Mouse (Mus musculus) liver, embryonic 16.5 days (tissue): Measurements from ENCODE around the gene Cort. TPM values are rescaled to one million over a fixed set of nuclear protein-coding genes. Genes with fewer than 3 reads are reported as not detected.

Experiments
- ATAC-seq: fragments of 200-750 bp; cut with Nextera tagmentation; 2 replicates; pipeline ENCODE4 v1.8.0; 2017; ENCODE audit warnings: low read depth, mild to moderate bottlenecking, moderate number of reproducible peaks, moderate library complexity
- H3K27ac ChIP-seq: fragments of 300-500 bp; sonication (generic); 2 replicates; pipeline ENCODE4 v1.5.1; 2014; ENCODE audit warnings: mild to moderate bottlenecking, low read length
- H3K27me3 ChIP-seq: fragments of 300-500 bp; sonication (generic); 2 replicates; pipeline ENCODE4 v1.6.1; 2014; ENCODE audit warnings: low read depth, low read length, mixed read lengths; ENCODE audit not compliant: control insufficient read depth, insufficient read depth
- H3K36me3 ChIP-seq: fragments of 300-500 bp; sonication (generic); 2 replicates; pipeline ENCODE4 v1.6.1; 2014; ENCODE audit warnings: mild to moderate bottlenecking; ENCODE audit not compliant: control insufficient read depth, insufficient read depth
- H3K4me1 ChIP-seq: fragments of 300-500 bp; sonication (generic); 2 replicates; pipeline ENCODE4 v1.6.1; 2014; ENCODE audit warnings: low read depth, low read length, mixed read lengths; ENCODE audit not compliant: control insufficient read depth
- H3K4me2 ChIP-seq: fragments of 300-500 bp; sonication (generic); 2 replicates; pipeline ENCODE4 v1.6.1; 2014; ENCODE audit warnings: low read depth, low read length, mixed read lengths
- H3K4me3 ChIP-seq: fragments of 300-500 bp; sonication (generic); 2 replicates; pipeline ENCODE4 v1.5.1; 2014; ENCODE audit warnings: low read depth, mild to moderate bottlenecking, low read length
- H3K9ac ChIP-seq: fragments of 300-500 bp; sonication (generic); 2 replicates; pipeline ENCODE4 v1.6.1; 2014; ENCODE audit warnings: low read depth, low read length
- H3K9me3 ChIP-seq: fragments of 300-500 bp; sonication (generic); replicated peaks from 2 replicates; pipeline ENCODE4 v1.6.1; 2016; ENCODE audit warnings: low read length; ENCODE audit not compliant: control insufficient read depth
- WGBS: fragments of 180-500 bp; shearing (Covaris S2); extraction: QIAGEN DNeasy Blood & Tissue Kit; methylation state at CpG from one replicate; pipeline ENCODE4 v1.1.7; 2014; ENCODE audit not compliant: insufficient replicate concordance; 5-methylcytosine and 5-hydroxymethylcytosine counted together
- polyA plus RNA-seq: library from polyadenylated mRNA; unstranded; fragments of >200 nt; fragmentation: Nextera tagmentation; extraction: Ambion mirVana; gene quantifications from 2 replicates; pipeline ENCODE4 v1.2.1, GENCODE M21; 2015

Gene Cort
- polyA plus RNA-seq, 1 experiment from 2014 or later = not detected

- peaks cover 14% of the 10 kb centered on the region for H3K4me1 ChIP-seq
- H3K4me3 ChIP-seq = no peak overlapping the region
- H3K4me2 ChIP-seq = no peak overlapping the region
- H3K27me3 ChIP-seq = no peaks in the 10 kb centered on the region
- H3K36me3 ChIP-seq = peaks cover 27% of the 10 kb centered on the region
- H3K9ac ChIP-seq = no peak overlapping the region
- WGBS = 74% methylated on average over 11 of the region's 11 CpGs
- ATAC-seq = no peak
- H3K27ac ChIP-seq = peak overlapping the region; percentile 48; the same call in 1 of the 2 replicates
- no peaks in the 10 kb centered on the region for H3K9me3 ChIP-seq
These were observed 24.2 kb upstream of the Cort start for GRCm38 (mm10) chr4:149150721-149151120.

- Histone ChIP-seq H3K36me3 (peaks cover 24% of the 10 kb centered on the region), H3K4me1 (peaks cover 14% of the 10 kb centered on the region), H3K9me3 (no peaks in the 10 kb centered on the region), H3K27me3 (no peaks in the 10 kb centered on the region), H3K4me3 (no peak overlapping the region), H3K4me2 (no peak overlapping the region), H3K9ac (no peak overlapping the region), H3K27ac (peak overlapping the region; percentile 48; the same call in 1 of the 2 replicates)
- 68% methylated on average over 11 of the region's 11 CpGs for WGBS
- ATAC-seq = peak; percentile 64
These were observed 23.7 kb upstream of the Cort start for GRCm38 (mm10) chr4:149150256-149150655.

- ATAC-seq = peak; percentile 81
- WGBS = 58% methylated on average over 7 of the region's 7 CpGs
- peak overlapping the region; percentile 58 for H3K27ac ChIP-seq
These were observed 23.0 kb upstream of the Cort start for GRCm38 (mm10) chr4:149149611-149150010.

GRCm38 (mm10) chr4:149149196-149149595, 22.6 kb upstream of the Cort start:
- no peak for ATAC-seq
- no peak overlapping the region for H3K9ac ChIP-seq
- no peak overlapping the region for H3K4me3 ChIP-seq
- H3K36me3 ChIP-seq = peaks cover 19% of the 10 kb centered on the region
- WGBS = 60% methylated on average over 9 of the region's 9 CpGs
- H3K27me3 ChIP-seq = no peaks in the 10 kb centered on the region
- H3K27ac ChIP-seq = peak overlapping the region; percentile 58
- peaks cover 14% of the 10 kb centered on the region for H3K4me1 ChIP-seq
- H3K9me3 ChIP-seq = no peaks in the 10 kb centered on the region
- H3K4me2 ChIP-seq = no peak overlapping the region

More at GRCm38 (mm10) chr4:149149611-149150010, 23.0 kb upstream of the Cort start:
- Histone ChIP-seq H3K27me3 (no peaks in the 10 kb centered on the region), H3K36me3 (peaks cover 19% of the 10 kb centered on the region), H3K4me3 (no peak overlapping the region), H3K9me3 (no peaks in the 10 kb centered on the region), H3K4me2 (no peak overlapping the region), H3K9ac (no peak overlapping the region), H3K4me1 (peaks cover 14% of the 10 kb centered on the region)

GRCm38 (mm10) chr4:149148084-149148483, 21.5 kb upstream of the Cort start:
- peaks cover 14% of the 10 kb centered on the region for H3K4me1 ChIP-seq
- no peak overlapping the region for H3K9ac ChIP-seq
- H3K27me3 ChIP-seq = no peaks in the 10 kb centered on the region
- H3K4me3 ChIP-seq = no peak overlapping the region
- H3K9me3 ChIP-seq = no peaks in the 10 kb centered on the region
- 50% methylated on average over 4 of the region's 4 CpGs for WGBS
- ATAC-seq = no peak
- H3K27ac ChIP-seq = no peak overlapping the region
- H3K36me3 ChIP-seq = peaks cover 12% of the 10 kb centered on the region
- no peak overlapping the region for H3K4me2 ChIP-seq

- H3K4me1 ChIP-seq = peaks cover 14% of the 10 kb centered on the region
- no peak overlapping the region for H3K27ac ChIP-seq
- no peak overlapping the region for H3K4me2 ChIP-seq
- H3K9ac ChIP-seq = no peak overlapping the region
- no peaks in the 10 kb centered on the region for H3K27me3 ChIP-seq
- H3K9me3 ChIP-seq = no peaks in the 10 kb centered on the region
- no peak overlapping the region for H3K4me3 ChIP-seq
- peaks cover 8% of the 10 kb centered on the region for H3K36me3 ChIP-seq
- no peak for ATAC-seq
- WGBS = 48% methylated on average over 7 of the region's 7 CpGs
These were observed 21.0 kb upstream of the Cort start for GRCm38 (mm10) chr4:149147528-149147927.

GRCm38 (mm10) chr4:149145151-149145550, 18.6 kb upstream of the Cort start:
- H3K4me1 ChIP-seq = peaks cover 8% of the 10 kb centered on the region
- no peak for ATAC-seq

GRCm38 (mm10) chr4:149144459-149144858, 17.9 kb upstream of the Cort start:
- no peaks in the 10 kb centered on the region for H3K9me3 ChIP-seq
- peaks cover 7% of the 10 kb centered on the region for H3K4me1 ChIP-seq
- peak; percentile 39; the same call in 1 of the 2 replicates for ATAC-seq
- H3K9ac ChIP-seq = no peak overlapping the region
- WGBS = 3% methylated on average over 3 of the region's 3 CpGs
- no peak overlapping the region for H3K4me2 ChIP-seq
- no peak overlapping the region for H3K27ac ChIP-seq
- H3K36me3 ChIP-seq = no peaks in the 10 kb centered on the region
- H3K4me3 ChIP-seq = no peak overlapping the region
- no peaks in the 10 kb centered on the region for H3K27me3 ChIP-seq

More at GRCm38 (mm10) chr4:149145151-149145550, 18.6 kb upstream of the Cort start:
- Histone ChIP-seq H3K27me3 (no peaks in the 10 kb centered on the region), H3K27ac (no peak overlapping the region), H3K36me3 (no peaks in the 10 kb centered on the region), H3K9ac (no peak overlapping the region), H3K9me3 (no peaks in the 10 kb centered on the region), H3K4me3 (no peak overlapping the region), H3K4me2 (no peak overlapping the region)
- 74% methylated on average over 4 of the region's 4 CpGs for WGBS

- no peak for ATAC-seq
- peaks cover 7% of the 10 kb centered on the region for H3K4me1 ChIP-seq
- H3K36me3 ChIP-seq = no peaks in the 10 kb centered on the region
- WGBS = 14% methylated on average over 4 of the region's 4 CpGs
- no peak overlapping the region for H3K9ac ChIP-seq
- no peak overlapping the region for H3K4me2 ChIP-seq
- no peak overlapping the region for H3K4me3 ChIP-seq
- no peaks in the 10 kb centered on the region for H3K9me3 ChIP-seq
- no peak overlapping the region for H3K27ac ChIP-seq
- H3K27me3 ChIP-seq = no peaks in the 10 kb centered on the region
These were observed 17.0 kb upstream of the Cort start for GRCm38 (mm10) chr4:149143594-149143993.
